Mouse (Mus musculus) R1 (cell line): ENCODE measurements at regions not wholly inside any gene's neighbourhood (a gene's known extent, or its start where the extent isn't known, plus 50 kb on each side); places are given as distances from the start of the nearest gene placed in this dataset.

Source experiments
- DNase-seq: peaks from one replicate; pipeline ENCODE4 v3.0.0-alpha.2; 2018; ENCODE audit warnings: low read depth, low spot score

DNA sequence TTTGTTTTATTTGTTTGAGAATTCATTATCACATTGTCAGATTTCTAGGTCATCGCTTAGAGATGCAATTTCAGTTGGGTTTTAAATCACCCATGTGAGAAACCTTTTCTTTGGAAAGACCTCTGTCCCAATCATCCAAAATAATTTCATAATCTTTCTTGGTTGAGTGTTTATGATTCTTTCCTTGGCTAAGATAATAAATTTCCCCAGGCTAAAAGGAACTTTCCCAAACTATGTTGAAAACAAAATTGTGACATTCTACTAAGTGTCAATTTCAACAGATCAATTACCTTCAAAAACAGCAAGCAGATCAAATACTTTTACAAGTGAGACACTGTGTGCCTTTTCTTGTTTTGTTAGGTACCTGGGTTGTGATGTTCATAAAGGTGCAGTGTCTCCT, 80.0 kb upstream of the Acvr2a start:
- DNase-seq, result no peak

DNA sequence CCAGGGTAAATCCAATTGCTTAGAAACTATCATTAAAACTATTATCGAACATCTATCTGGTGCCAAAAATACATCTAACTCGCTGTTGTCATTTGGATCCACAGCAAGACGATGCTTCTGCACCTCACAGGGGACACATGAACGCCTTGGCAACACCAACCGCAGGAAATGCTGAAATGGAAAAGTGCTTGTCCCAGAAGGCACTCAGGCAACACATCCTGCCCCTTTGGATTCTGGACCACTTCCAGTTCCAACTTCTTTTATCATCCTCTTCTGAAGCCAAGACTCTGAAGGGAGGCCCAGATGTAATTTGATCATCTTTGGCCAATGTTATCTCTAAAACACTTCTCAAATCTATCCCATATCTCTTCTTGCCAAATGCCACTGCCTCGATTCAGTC, 79.4 kb upstream of the Acvr2a start:
- DNase-seq, result no peak

DNA sequence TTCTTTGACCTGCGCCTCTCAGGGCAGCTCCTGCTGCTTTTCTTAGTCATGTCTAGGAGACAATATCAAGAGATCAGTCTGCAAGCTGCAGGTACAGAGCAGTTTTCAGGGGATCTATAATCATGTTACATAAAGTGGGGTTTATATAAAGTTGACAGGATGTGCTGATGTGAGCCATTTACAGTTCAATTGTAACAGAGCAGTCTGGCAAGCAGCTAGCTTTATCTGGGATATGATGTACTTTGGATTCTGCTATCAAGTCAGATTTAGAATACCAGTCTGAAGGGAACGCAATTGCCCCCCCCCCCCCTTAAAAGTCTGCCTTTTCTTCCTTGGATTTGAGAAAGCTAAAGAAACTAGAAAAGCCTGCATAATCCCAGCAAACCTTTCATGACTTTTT, 77.6 kb upstream of the Acvr2a start:
- DNase-seq, result no peak
